Mouse (Mus musculus) olfactory bulb, adult 2 months (tissue): Measurements from ENCODE around the gene Rpl6. TPM values are rescaled to one million over a fixed set of nuclear protein-coding genes. Genes with fewer than 3 reads are reported as not detected.
"Not testable (repeated sequence)": the region's sequence is repeated elsewhere in the genome, so short reads cannot be mapped to it uniquely, and the experiment has no call there.

Experiments
- H3K27ac ChIP-seq: fragments of 200-500 bp; 2 replicates; pipeline ENCODE4 v1.5.1; 2012; ENCODE audit warnings: low read depth, low read length; ENCODE audit not compliant: insufficient read depth
- H3K4me1 ChIP-seq: fragments of 200-500 bp; 2 replicates; pipeline ENCODE4 v1.6.1; 2012; ENCODE audit warnings: low read length; ENCODE audit not compliant: control insufficient read depth, insufficient read depth
- H3K4me3 ChIP-seq: fragments of 200-500 bp; 2 replicates; pipeline ENCODE4 v1.5.1; 2012; ENCODE audit warnings: mild to moderate bottlenecking, low read depth, low read length, moderate library complexity; ENCODE audit not compliant: insufficient read depth
- CTCF ChIP-seq: fragments of 200-500 bp; IDR thresholded peaks from 2 replicates; pipeline ENCODE4 v1.5.1; 2012; ENCODE audit warnings: low read depth, mild to moderate bottlenecking, low read length, moderate library complexity; ENCODE audit not compliant: insufficient read depth
- POLR2A ChIP-seq: fragments of 200-500 bp; IDR thresholded peaks from 2 replicates; pipeline ENCODE4 v1.6.1; 2012; ENCODE audit warnings: mild to moderate bottlenecking, low read depth, low read length, moderate library complexity; ENCODE audit not compliant: insufficient read depth
- WGBS: fragments of 180-500 bp; shearing (Covaris S2); methylation state at CpG from one replicate; pipeline ENCODE4 v1.1.7; 2018; 5-methylcytosine and 5-hydroxymethylcytosine counted together
- polyA plus RNA-seq: library from polyadenylated mRNA; stranded (reverse); fragments of >200 nt; gene quantifications from 2 replicates; pipeline ENCODE4 v1.2.4, GENCODE M21; 2012; ENCODE audit warnings: low replicate concordance; ENCODE audit not compliant: missing spikeins, insufficient read depth, insufficient read length

Rpl6 gene
- polyA plus RNA-seq, 1 experiment = not detected

GRCm38 (mm10) chr5:121190836-121191583, 13.3 kb upstream of the Rpl6 start, which contains the start of gene Ptpn11:
Ptpn11 (minus strand) TSS chr5:121191397.
- Histone ChIP-seq H3K4me3 (peak within 1 kb of the TSS; percentile 90), H3K4me1 (peaks cover 15% of the 10 kb centered on the region), H3K27ac (0 out of 2 replicates have a peak within 1 kb of the TSS, but pooled peaks have one; percentile 35)
- TF ChIP-seq CTCF (no peak), POLR2A (peak; percentile 67)
- under 1% methylated on average over 95 of the region's 98 CpGs for WGBS

DNA sequence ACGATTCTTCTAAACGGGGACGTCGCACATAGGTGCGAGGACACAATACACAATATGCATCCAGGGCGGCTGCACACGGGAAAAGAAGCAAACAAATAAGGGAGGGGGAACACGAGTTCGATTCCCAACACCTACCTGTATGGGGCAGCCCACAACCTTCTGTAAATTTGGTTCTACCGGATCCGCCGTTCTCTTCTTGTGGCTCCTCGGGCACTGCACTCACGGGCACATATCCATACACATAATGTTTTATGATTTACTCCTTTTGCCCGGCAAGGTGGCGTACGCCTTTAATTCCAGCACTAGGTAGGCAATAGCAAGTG, 12.7 kb upstream of the Rpl6 start:
- no peak for TF ChIP-seq CTCF
- no peak for TF ChIP-seq POLR2A
- 10% methylated on average over 17 of the region's 17 CpGs for WGBS
- Histone ChIP-seq H3K4me3 (peak overlapping the region; percentile 90), H3K27ac (0 out of 2 replicates have a peak overlapping the region, but pooled peaks have one; percentile 14), H3K4me1 (peaks cover 15% of the 10 kb centered on the region)

DNA sequence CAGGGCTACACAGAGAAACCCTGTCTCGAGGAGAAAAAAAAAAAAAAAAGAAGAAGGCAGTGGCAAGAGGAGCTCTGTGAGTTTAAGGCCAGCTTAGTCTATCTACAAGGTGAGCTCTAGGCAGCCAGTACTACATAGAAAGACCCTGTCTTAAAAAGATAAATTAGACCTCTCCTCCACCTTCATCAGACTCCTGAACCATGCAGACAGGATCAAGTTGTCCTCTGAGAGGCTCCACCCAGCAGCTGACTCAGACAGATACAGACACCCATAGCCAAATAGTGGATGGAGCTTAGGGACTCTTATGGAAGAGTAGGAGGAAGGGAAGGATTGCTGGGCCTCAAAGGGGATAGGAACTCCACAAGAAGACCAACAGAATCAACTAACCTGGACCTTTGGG, 10.1 kb upstream of the Rpl6 start:
- Histone ChIP-seq H3K27ac (no peak overlapping the region), H3K4me1 (peaks cover 2% of the 10 kb centered on the region), H3K4me3 (no peak overlapping the region)
- no peak for TF ChIP-seq CTCF
- no peak for TF ChIP-seq POLR2A
- WGBS = 20% methylated on average over 1 of the region's 1 CpGs

- Histone ChIP-seq H3K27ac (no peak overlapping the region), H3K4me3 (no peak overlapping the region), H3K4me1 (no peaks in the 10 kb centered on the region)
- 51% methylated on average over 5 of the region's 5 CpGs for WGBS
- no peak for TF ChIP-seq POLR2A
- no peak for TF ChIP-seq CTCF
Observed at GRCm38 (mm10) chr5:121196764-121197163, 7.5 kb upstream of the Rpl6 start.

- H3K4me1 ChIP-seq = no peaks in the 10 kb centered on the region
- 73% methylated on average over 2 of the region's 2 CpGs for WGBS
- no peak overlapping the region for H3K4me3 ChIP-seq
- TF ChIP-seq CTCF (no peak), POLR2A (no peak)
- H3K27ac ChIP-seq = no peak overlapping the region
Observed at GRCm38 (mm10) chr5:121197337-121197736, 6.9 kb upstream of the Rpl6 start.

DNA sequence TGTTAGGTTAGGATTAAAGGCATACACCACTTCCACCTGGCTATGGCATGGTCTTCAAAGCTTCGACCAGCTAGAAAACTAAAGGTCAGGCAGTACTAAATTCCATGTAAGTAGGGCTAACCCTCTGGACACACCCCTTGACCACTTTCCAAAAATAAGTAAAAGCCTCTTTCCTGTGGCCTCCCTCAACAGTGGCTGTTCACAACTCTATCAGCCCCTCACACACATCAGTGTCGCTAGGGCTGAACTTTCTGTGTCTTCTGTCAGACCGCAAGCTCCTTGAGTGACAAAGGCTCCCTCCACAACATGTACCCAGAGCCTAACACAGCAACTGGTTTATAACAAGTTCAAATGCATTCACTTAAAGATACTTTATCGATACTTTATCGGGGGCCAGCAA, 5.9 kb upstream of the Rpl6 start:
- Histone ChIP-seq H3K27ac (no peak overlapping the region), H3K4me3 (no peak overlapping the region), H3K4me1 (no peaks in the 10 kb centered on the region)
- WGBS = 79% methylated on average over 5 of the region's 5 CpGs
- TF ChIP-seq CTCF = no peak
- TF ChIP-seq POLR2A = no peak

- peak; percentile 20; the same call in 1 of the 2 replicates for TF ChIP-seq CTCF
- TF ChIP-seq POLR2A = no peak
- H3K4me3 ChIP-seq = no peak overlapping the region
- WGBS = 44% methylated on average over 3 of the region's 3 CpGs
- H3K4me1 ChIP-seq = peaks cover 8% of the 10 kb centered on the region
- H3K27ac ChIP-seq = no peak overlapping the region
Observed at GRCm38 (mm10) chr5:121201739-121202138, 2.5 kb upstream of the Rpl6 start.

DNA sequence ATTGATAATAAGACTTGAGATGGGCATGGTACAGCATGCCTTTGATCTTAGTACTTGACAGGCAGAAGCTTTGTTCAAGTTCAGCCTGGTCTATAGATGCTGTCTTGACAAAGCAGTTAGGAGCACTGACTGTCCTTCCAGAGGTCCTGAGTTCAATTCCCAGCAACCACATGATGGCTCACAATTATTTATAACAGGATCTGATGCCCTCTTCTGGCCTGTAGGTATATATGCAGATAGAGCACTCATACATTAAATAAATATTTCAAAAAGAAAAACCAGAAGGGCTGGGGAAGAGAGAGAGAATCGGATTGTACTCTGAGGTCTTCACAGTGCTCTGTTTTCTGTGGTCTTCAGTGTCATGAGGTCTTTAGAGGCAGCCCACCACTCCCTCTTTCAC, 1.8 kb upstream of the Rpl6 start:
- TF ChIP-seq POLR2A (no peak), CTCF (no peak)
- Histone ChIP-seq H3K27ac (no peak overlapping the region), H3K4me1 (peaks cover 8% of the 10 kb centered on the region), H3K4me3 (no peak overlapping the region)
- WGBS = 80% methylated on average over 1 of the region's 1 CpGs

DNA sequence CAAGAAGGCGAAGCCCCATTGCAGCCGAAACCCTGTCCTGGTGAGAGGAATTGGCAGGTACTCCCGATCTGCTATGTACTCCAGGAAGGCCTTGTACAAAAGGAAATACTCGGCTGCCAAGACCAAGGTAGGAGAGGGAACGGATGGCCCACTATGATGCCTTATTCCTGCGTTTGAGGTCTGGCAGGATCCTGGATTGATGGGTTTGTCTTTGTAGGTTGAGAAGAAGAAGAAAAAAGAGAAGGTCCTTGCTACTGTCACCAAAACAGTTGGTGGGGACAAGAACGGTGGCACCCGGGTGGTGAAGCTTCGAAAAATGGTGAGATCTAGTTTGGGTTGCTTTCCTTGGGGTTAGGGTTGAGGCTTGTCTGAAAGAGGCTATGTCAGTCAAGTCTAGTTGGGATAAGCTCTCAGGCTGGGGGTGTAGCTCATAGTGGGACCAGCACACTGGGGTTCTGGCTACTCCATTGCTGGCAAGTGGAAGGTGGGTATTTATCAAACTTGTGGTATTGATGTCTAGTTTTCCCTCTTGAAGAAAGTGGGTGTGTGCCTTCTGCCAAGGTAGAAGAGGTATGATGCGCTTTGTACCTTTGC, 1.4 kb downstream of the Rpl6 start:
- not testable (repeated sequence) for H3K4me3 ChIP-seq, H3K27ac ChIP-seq
- WGBS = 58% methylated on average over 8 of the region's 10 CpGs
- peaks cover 13% of the 10 kb centered on the region for H3K4me1 ChIP-seq

DNA sequence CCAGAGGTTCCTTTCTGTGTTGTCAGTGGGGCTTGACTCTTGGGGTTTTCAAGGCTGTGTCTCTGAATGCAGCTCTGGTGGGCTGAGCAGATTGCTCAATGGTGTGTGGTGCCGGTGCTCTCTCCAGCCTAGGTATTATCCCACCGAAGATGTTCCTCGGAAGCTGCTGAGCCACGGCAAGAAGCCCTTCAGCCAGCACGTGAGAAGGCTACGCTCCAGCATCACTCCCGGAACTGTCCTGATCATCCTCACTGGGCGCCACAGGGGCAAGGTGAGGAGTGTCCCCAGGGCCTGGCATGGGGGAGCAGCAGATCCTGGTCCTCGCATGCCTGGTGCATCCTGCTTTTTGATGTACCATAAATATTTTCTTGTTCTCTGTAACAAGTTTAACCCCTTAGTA, 2.3 kb downstream of the Rpl6 start:
- WGBS = 72% methylated on average over 9 of the region's 9 CpGs
- Histone ChIP-seq H3K4me3 (no peak overlapping the region), H3K4me1 (peaks cover 13% of the 10 kb centered on the region), H3K27ac (no peak overlapping the region)
- TF ChIP-seq CTCF (no peak), POLR2A (no peak)
